Mouse (Mus musculus): Measurements from ENCODE around the gene Il15ra. TPM values are rescaled to one million over a fixed set of nuclear protein-coding genes. Genes with fewer than 3 reads are reported as not detected.
A peak's percentile ranks its signal among the peaks of the same experiment; 100 is the strongest.

The Il15ra gene
- total and polyA plus RNA-seq, 2 experiments from 2014 or later = 0.99 to 1.4 TPM

- Histone ChIP-seq H3K4me1 (ENCODE audit: insufficient read depth, low read length) (no peaks in the 10 kb centered on the region), H3K9ac (replicated peaks; ENCODE audit: low read length, poor library complexity, severe bottlenecking) (no peak overlapping the region), H3K4me3 (ENCODE audit: low read depth, low read length) (no peak overlapping the region), H3K4me2 (ENCODE audit: low read depth, low read length, poor library complexity, severe bottlenecking) (no peak overlapping the region), H3K36me3 (ENCODE audit: insufficient read depth, low read length) (no peaks in the 10 kb centered on the region), H3K27me3 (ENCODE audit: insufficient read depth, low read length) (no peaks in the 10 kb centered on the region), H3K27ac (ENCODE audit: low read depth, low read length) (no peak overlapping the region), H3K9me3 (ENCODE audit: low read length) (no peaks in the 10 kb centered on the region)
- 70% methylated on average over 2 of the region's 2 CpGs for WGBS
- ATAC-seq (ENCODE audit: low FRiP score) (no peak), DNase-seq (ENCODE audit: low spot score) (no peak)
- no peak for TF ChIP-seq CTCF (IDR thresholded peaks at IDR 0.05)
Observed at GRCm38 (mm10) chr2:11695867-11696266, 9.2 kb upstream of the Il15ra start.

GRCm38 (mm10) chr2:11698994-11699393 lies 6.1 kb upstream of the Il15ra start:
- Histone ChIP-seq H3K27ac (ENCODE audit: low read depth, low read length) (no peak overlapping the region), H3K4me3 (ENCODE audit: low read depth, low read length) (no peak overlapping the region), H3K9me3 (ENCODE audit: low read length) (no peaks in the 10 kb centered on the region), H3K36me3 (ENCODE audit: insufficient read depth, low read length) (no peaks in the 10 kb centered on the region), H3K27me3 (ENCODE audit: insufficient read depth, low read length) (no peaks in the 10 kb centered on the region), H3K4me2 (ENCODE audit: low read depth, low read length, poor library complexity, severe bottlenecking) (no peak overlapping the region), H3K9ac (replicated peaks; ENCODE audit: low read length, poor library complexity, severe bottlenecking) (no peak overlapping the region), H3K4me1 (ENCODE audit: insufficient read depth, low read length) (no peaks in the 10 kb centered on the region)
- TF ChIP-seq CTCF (IDR thresholded peaks at IDR 0.05) = no peak
- no peak for DNase-seq (ENCODE audit: low spot score)
- WGBS = 69% methylated on average over 5 of the region's 5 CpGs
- no peak; the same call in 1 of the 2 replicates for ATAC-seq (ENCODE audit: low FRiP score)

- TF ChIP-seq CTCF (IDR thresholded peaks at IDR 0.05) = no peak
- H3K9ac ChIP-seq (replicated peaks; ENCODE audit: low read length, poor library complexity, severe bottlenecking) = no peak overlapping the region
- DNase-seq (ENCODE audit: low spot score) = no peak
- H3K4me3 ChIP-seq (ENCODE audit: low read depth, low read length) = no peak overlapping the region
- no peaks in the 10 kb centered on the region for H3K4me1 ChIP-seq (ENCODE audit: insufficient read depth, low read length)
- H3K4me2 ChIP-seq (ENCODE audit: low read depth, low read length, poor library complexity, severe bottlenecking) = no peak overlapping the region
- H3K27me3 ChIP-seq (ENCODE audit: insufficient read depth, low read length) = no peaks in the 10 kb centered on the region
- H3K9me3 ChIP-seq (ENCODE audit: low read length) = no peaks in the 10 kb centered on the region
- H3K36me3 ChIP-seq (ENCODE audit: insufficient read depth, low read length) = no peaks in the 10 kb centered on the region
- ATAC-seq (ENCODE audit: low FRiP score) = no peak
- no peak overlapping the region for H3K27ac ChIP-seq (ENCODE audit: low read depth, low read length)
- WGBS = 88% methylated on average over 2 of the region's 2 CpGs
Observed at GRCm38 (mm10) chr2:11699905-11700304, 5.2 kb upstream of the Il15ra start.

GRCm38 (mm10) chr2:11706030-11706745 lies 1.1 kb downstream of the Il15ra start:
- ATAC-seq (ENCODE audit: low FRiP score) (peak; percentile 55; the same call in 1 of the 2 replicates), DNase-seq (ENCODE audit: low spot score) (no peak)
- H3K4me3 ChIP-seq (ENCODE audit: low read depth, low read length) = peak overlapping the region; percentile 61
- TF ChIP-seq CTCF (IDR thresholded peaks at IDR 0.05) = no peak
- peak overlapping the region; percentile 99 for H3K4me2 ChIP-seq (ENCODE audit: low read depth, low read length, poor library complexity, severe bottlenecking)
- peaks cover 6% of the 10 kb centered on the region for H3K4me1 ChIP-seq (ENCODE audit: insufficient read depth, low read length)
- whole genome bisulfite sequencing = 4% methylated on average over 28 of the region's 28 CpGs
- no peaks in the 10 kb centered on the region for H3K36me3 ChIP-seq (ENCODE audit: insufficient read depth, low read length)
- H3K9ac ChIP-seq (replicated peaks; ENCODE audit: low read length, poor library complexity, severe bottlenecking) = peak overlapping the region; percentile 59; the same call in 1 of the 2 replicates
- no peak overlapping the region for H3K27ac ChIP-seq (ENCODE audit: low read depth, low read length)
- H3K9me3 ChIP-seq (ENCODE audit: low read length) = no peaks in the 10 kb centered on the region
- H3K27me3 ChIP-seq (ENCODE audit: insufficient read depth, low read length) = 0 out of 2 replicates have a peak, but pooled peaks cover 8% of the 10 kb centered on the region

GRCm38 (mm10) chr2:11706746-11707065 lies 1.6 kb downstream of the Il15ra start:
- H3K4me2 ChIP-seq (ENCODE audit: low read depth, low read length, poor library complexity, severe bottlenecking) = peak overlapping the region; percentile 99
- no peak overlapping the region for H3K27ac ChIP-seq (ENCODE audit: low read depth, low read length)
- no peaks in the 10 kb centered on the region for H3K9me3 ChIP-seq (ENCODE audit: low read length)
- DNase-seq (ENCODE audit: low spot score) (no peak), ATAC-seq (ENCODE audit: low FRiP score) (no peak)
- WGBS = 34% methylated on average over 6 of the region's 6 CpGs
- H3K27me3 ChIP-seq (ENCODE audit: insufficient read depth, low read length) = 0 out of 2 replicates have a peak, but pooled peaks cover 8% of the 10 kb centered on the region
- H3K4me3 ChIP-seq (ENCODE audit: low read depth, low read length) = peak overlapping the region; percentile 61
- TF ChIP-seq CTCF (IDR thresholded peaks at IDR 0.05) = no peak
- 0 out of 2 replicates have a peak overlapping the region, but pooled peaks have one; percentile 59 for H3K9ac ChIP-seq (replicated peaks; ENCODE audit: low read length, poor library complexity, severe bottlenecking)
- peaks cover 6% of the 10 kb centered on the region for H3K4me1 ChIP-seq (ENCODE audit: insufficient read depth, low read length)
- no peaks in the 10 kb centered on the region for H3K36me3 ChIP-seq (ENCODE audit: insufficient read depth, low read length)

GRCm38 (mm10) chr2:11708538-11708937 lies 3.4 kb downstream of the Il15ra start:
- Histone ChIP-seq H3K4me2 (ENCODE audit: low read depth, low read length, poor library complexity, severe bottlenecking) (no peak overlapping the region), H3K36me3 (ENCODE audit: insufficient read depth, low read length) (no peaks in the 10 kb centered on the region), H3K27ac (ENCODE audit: low read depth, low read length) (no peak overlapping the region), H3K4me1 (ENCODE audit: insufficient read depth, low read length) (peaks cover 6% of the 10 kb centered on the region), H3K27me3 (ENCODE audit: insufficient read depth, low read length) (0 out of 2 replicates have a peak, but pooled peaks cover 8% of the 10 kb centered on the region), H3K9me3 (ENCODE audit: low read length) (no peaks in the 10 kb centered on the region), H3K4me3 (ENCODE audit: low read depth, low read length) (no peak overlapping the region), H3K9ac (replicated peaks; ENCODE audit: low read length, poor library complexity, severe bottlenecking) (no peak overlapping the region)
- WGBS = 83% methylated on average over 5 of the region's 5 CpGs
- no peak for ATAC-seq (ENCODE audit: low FRiP score)
- no peak for TF ChIP-seq CTCF (IDR thresholded peaks at IDR 0.05)
- no peak for DNase-seq (ENCODE audit: low spot score)
